Mouse (Mus musculus) liver, embryonic 14.5 days (tissue): ENCODE measurements around the gene Ccdc34.

Source experiments
- CTCF ChIP-seq: IDR thresholded peaks from 2 replicates; pipeline ENCODE4 v1.5.1; 2016; ENCODE audit warnings: antibody characterized with exemption, low read depth, control low read depth
- EP300 ChIP-seq: IDR thresholded peaks from 2 replicates; pipeline ENCODE4 v1.6.1; 2016; ENCODE audit warnings: antibody characterized with exemption, low read depth

DNA sequence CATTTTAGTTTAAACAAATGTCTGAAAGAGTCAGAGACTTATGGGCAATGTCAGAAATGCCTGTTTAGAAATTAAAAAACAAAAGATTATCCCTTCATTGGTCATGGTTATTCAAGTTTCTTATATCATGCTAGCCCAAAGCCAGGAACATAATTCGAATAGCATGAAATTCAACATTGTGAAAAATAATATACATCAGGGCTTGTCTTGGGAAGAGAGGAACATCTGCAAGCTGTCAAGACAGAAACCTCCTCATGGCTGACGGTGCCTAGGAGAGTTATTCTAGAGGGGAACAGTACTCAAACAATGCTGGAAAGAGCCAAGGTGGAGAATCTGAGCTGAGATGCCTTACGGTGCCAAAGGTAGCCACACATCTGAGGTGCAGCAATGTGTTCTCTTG, 96.5 kb downstream of the Ccdc34 start:
- TF ChIP-seq CTCF (no peak), EP300 (no peak)
